Mouse (Mus musculus): Measurements from ENCODE around the gene Phc1. TPM values are rescaled to one million over a fixed set of nuclear protein-coding genes. Genes with fewer than 3 reads are reported as not detected.
"Not testable (repeated sequence)": the region's sequence is repeated elsewhere in the genome, so short reads cannot be mapped to it uniquely, and the experiment has no call there.

The Phc1 gene
- polyA plus RNA-seq, 2 experiments: 1.8 to 2.2 TPM

GRCm38 (mm10) chr6:122365706-122366105 is 25.3 kb upstream of the Phc1 start:
- Histone ChIP-seq H3K27ac (no peak overlapping the region), H3K27me3 (ENCODE audit: control insufficient read depth, insufficient read depth, low read length) (no peaks in the 10 kb centered on the region), H3K4me3 (ENCODE audit: insufficient read depth in 1 of 2, low read depth in 2 of 2, low read length in 2 of 2) (no peak overlapping the region), H3K9me3 (ENCODE audit: control insufficient read depth, low read length) (no peaks in the 10 kb centered on the region), H3K4me1 (replicated peaks; ENCODE audit: control insufficient read depth in 2 of 2, insufficient read depth in 2 of 2, low read length in 1 of 2) (no peaks in the 10 kb centered on the region), H3K36me3 (replicated peaks; ENCODE audit: control insufficient read depth, insufficient read depth, low read depth) (no peaks in the 10 kb centered on the region), H3K9ac (replicated peaks) (no peak overlapping the region), H3K4me2 (ENCODE audit: low read depth) (no peak overlapping the region)
- ATAC-seq (ENCODE audit: insufficient read depth) (no peak), DNase-seq (ENCODE audit: low read depth in 3 of 3, low spot score in 3 of 3) (no peak)
- 36% methylated on average over 3 of the region's 3 CpGs for WGBS (ENCODE audit: insufficient replicate concordance)
- no peak for TF ChIP-seq CTCF (IDR thresholded peaks at IDR 0.05; ENCODE audit: low read depth)
- no peak for TF ChIP-seq EP300 (IDR thresholded peaks at IDR 0.05; ENCODE audit: low read depth)

GRCm38 (mm10) chr6:122357089-122357488 is 16.7 kb upstream of the Phc1 start:
- no peak overlapping the region for H3K4me3 ChIP-seq (ENCODE audit: insufficient read depth in 1 of 2, low read depth in 2 of 2, low read length in 2 of 2)
- H3K9ac ChIP-seq (replicated peaks): no peak overlapping the region
- H3K36me3 ChIP-seq (replicated peaks; ENCODE audit: control insufficient read depth, insufficient read depth, low read depth): no peaks in the 10 kb centered on the region
- H3K4me1 ChIP-seq (replicated peaks; ENCODE audit: control insufficient read depth in 2 of 2, insufficient read depth in 2 of 2, low read length in 1 of 2): no peaks in the 10 kb centered on the region
- DNase-seq (ENCODE audit: low read depth in 3 of 3, low spot score in 3 of 3): no peak
- H3K27me3 ChIP-seq (ENCODE audit: control insufficient read depth, insufficient read depth, low read length): no peaks in the 10 kb centered on the region
- H3K4me2 ChIP-seq (ENCODE audit: low read depth): no peak overlapping the region
- 65% methylated on average over 1 of the region's 1 CpGs for WGBS (ENCODE audit: insufficient replicate concordance)
- TF ChIP-seq CTCF (IDR thresholded peaks at IDR 0.05; ENCODE audit: low read depth): no peak
- no peak for TF ChIP-seq EP300 (IDR thresholded peaks at IDR 0.05; ENCODE audit: low read depth)
- no peaks in the 10 kb centered on the region for H3K9me3 ChIP-seq (ENCODE audit: control insufficient read depth, low read length)
- ATAC-seq (ENCODE audit: insufficient read depth): no peak
- H3K27ac ChIP-seq: no peak overlapping the region

GRCm38 (mm10) chr6:122355909-122356308 is 15.5 kb upstream of the Phc1 start:
- Histone ChIP-seq H3K4me2 (ENCODE audit: low read depth) (no peak overlapping the region), H3K36me3 (replicated peaks; ENCODE audit: control insufficient read depth, insufficient read depth, low read depth) (no peaks in the 10 kb centered on the region), H3K27me3 (ENCODE audit: control insufficient read depth, insufficient read depth, low read length) (no peaks in the 10 kb centered on the region), H3K9me3 (ENCODE audit: control insufficient read depth, low read length) (no peaks in the 10 kb centered on the region), H3K9ac (replicated peaks) (no peak overlapping the region), H3K27ac (no peak overlapping the region), H3K4me1 (replicated peaks; ENCODE audit: control insufficient read depth in 2 of 2, insufficient read depth in 2 of 2, low read length in 1 of 2) (no peaks in the 10 kb centered on the region), H3K4me3 (ENCODE audit: insufficient read depth in 1 of 2, low read depth in 2 of 2, low read length in 2 of 2) (no peak overlapping the region)
- ATAC-seq (ENCODE audit: insufficient read depth) (no peak), DNase-seq (ENCODE audit: low read depth in 3 of 3, low spot score in 3 of 3) (no peak)
- TF ChIP-seq CTCF (IDR thresholded peaks at IDR 0.05; ENCODE audit: low read depth) (no peak), EP300 (IDR thresholded peaks at IDR 0.05; ENCODE audit: low read depth) (no peak)
- 38% methylated on average over 9 of the region's 9 CpGs for WGBS (ENCODE audit: insufficient replicate concordance)

- ATAC-seq (ENCODE audit: insufficient read depth); H3K27ac ChIP-seq; H3K4me3 ChIP-seq (ENCODE audit: insufficient read depth in 1 of 2, low read depth in 2 of 2, low read length in 2 of 2); H3K27me3 ChIP-seq (ENCODE audit: control insufficient read depth, insufficient read depth, low read length); DNase-seq (ENCODE audit: low read depth in 3 of 3, low spot score in 3 of 3); H3K9me3 ChIP-seq (ENCODE audit: control insufficient read depth, low read length); H3K36me3 ChIP-seq (replicated peaks; ENCODE audit: control insufficient read depth, insufficient read depth, low read depth); H3K9ac ChIP-seq (replicated peaks); H3K4me2 ChIP-seq (ENCODE audit: low read depth); H3K4me1 ChIP-seq (replicated peaks; ENCODE audit: control insufficient read depth in 2 of 2, insufficient read depth in 2 of 2, low read length in 1 of 2): not testable (repeated sequence)
- 55% methylated on average over 1 of the region's 1 CpGs for WGBS (ENCODE audit: insufficient replicate concordance)
Observed at GRCm38 (mm10) chr6:122347326-122347725, 7.0 kb upstream of the Phc1 start.

- TF ChIP-seq CTCF (IDR thresholded peaks at IDR 0.05; ENCODE audit: low read depth): no peak
- TF ChIP-seq EP300 (IDR thresholded peaks at IDR 0.05; ENCODE audit: low read depth): no peak
Observed at GRCm38 (mm10) chr6:122346399-122346798, 6.0 kb upstream of the Phc1 start.

More at GRCm38 (mm10) chr6:122346399-122346798, 6.0 kb upstream of the Phc1 start:
- Histone ChIP-seq H3K4me2 (ENCODE audit: low read depth) (no peak overlapping the region), H3K9me3 (ENCODE audit: control insufficient read depth, low read length) (no peaks in the 10 kb centered on the region), H3K27me3 (ENCODE audit: control insufficient read depth, insufficient read depth, low read length) (no peaks in the 10 kb centered on the region), H3K4me1 (replicated peaks; ENCODE audit: control insufficient read depth in 2 of 2, insufficient read depth in 2 of 2, low read length in 1 of 2) (peaks cover 0 to 9% of the 10 kb centered on the region in 2 experiments; a peak in 2 of 4 replicates), H3K9ac (replicated peaks) (no peak overlapping the region), H3K27ac (no peak overlapping the region), H3K4me3 (ENCODE audit: insufficient read depth in 1 of 2, low read depth in 2 of 2, low read length in 2 of 2) (no peak overlapping the region), H3K36me3 (replicated peaks; ENCODE audit: control insufficient read depth, insufficient read depth, low read depth) (no peaks in the 10 kb centered on the region)
- DNase-seq (ENCODE audit: low read depth in 3 of 3, low spot score in 3 of 3): no peak
- no peak for ATAC-seq (ENCODE audit: insufficient read depth)
- WGBS (ENCODE audit: insufficient replicate concordance): 67% methylated on average over 7 of the region's 7 CpGs

All from liver, embryonic 14.5 days (tissue).